Mouse (Mus musculus): ENCODE measurements around the gene Prss58.

The Prss58 gene

GRCm38 (mm10) chr6:40900287-40900686 is at the start of gene Prss58:
TSS of gene Prss58 (minus strand) at chr6:40900387.
- no peaks in the 10 kb centered on the region for H3K36me3 ChIP-seq (ENCODE audit: control insufficient read depth, insufficient read depth, low read length, poor library complexity, severe bottlenecking)
- H3K27me3 ChIP-seq (ENCODE audit: control insufficient read depth, insufficient read depth, low read length, poor library complexity, severe bottlenecking) = no peaks in the 10 kb centered on the region
- no peak for DNase-seq (ENCODE audit: low read depth, low spot score)

- Histone ChIP-seq H3K36me3 (ENCODE audit: control insufficient read depth, insufficient read depth, low read length, poor library complexity, severe bottlenecking) (no peaks in the 10 kb centered on the region), H3K27me3 (ENCODE audit: control insufficient read depth, insufficient read depth, low read length, poor library complexity, severe bottlenecking) (no peaks in the 10 kb centered on the region)
- no peak for DNase-seq (ENCODE audit: low read depth, low spot score)
These were observed 40.3 kb upstream of the Prss58 start, which contains the start of gene 1700074P13Rik for GRCm38 (mm10) chr6:40940457-40940856. TSS of gene 1700074P13Rik (minus strand) at chr6:40940557.

- no peaks in the 10 kb centered on the region for H3K27me3 ChIP-seq (ENCODE audit: control insufficient read depth, insufficient read depth, low read length, poor library complexity, severe bottlenecking)
These were observed 19.8 kb upstream of the Prss58 start for GRCm38 (mm10) chr6:40919954-40920353.

GRCm38 (mm10) chr6:40894716-40895115 is 5.5 kb downstream of the Prss58 start:
- DNase-seq (ENCODE audit: low read depth, low spot score) = no peak
- Histone ChIP-seq H3K27me3 (ENCODE audit: control insufficient read depth, insufficient read depth, low read length, poor library complexity, severe bottlenecking) (no peaks in the 10 kb centered on the region), H3K36me3 (ENCODE audit: control insufficient read depth, insufficient read depth, low read length, poor library complexity, severe bottlenecking) (no peaks in the 10 kb centered on the region)

More at GRCm38 (mm10) chr6:40919954-40920353, 19.8 kb upstream of the Prss58 start:
- no peak for DNase-seq (ENCODE audit: low read depth, low spot score)
- no peaks in the 10 kb centered on the region for H3K36me3 ChIP-seq (ENCODE audit: control insufficient read depth, insufficient read depth, low read length, poor library complexity, severe bottlenecking)

GRCm38 (mm10) chr6:40893577-40893976 is 6.6 kb downstream of the Prss58 start:
- peak; percentile 75 for DNase-seq (ENCODE audit: low read depth, low spot score)

GRCm38 (mm10) chr6:40891754-40892153 is 8.4 kb downstream of the Prss58 start:
- H3K36me3 ChIP-seq (ENCODE audit: control insufficient read depth, insufficient read depth, low read length, poor library complexity, severe bottlenecking) = no peaks in the 10 kb centered on the region
- H3K27me3 ChIP-seq (ENCODE audit: control insufficient read depth, insufficient read depth, low read length, poor library complexity, severe bottlenecking) = no peaks in the 10 kb centered on the region
- no peak for DNase-seq (ENCODE audit: low read depth, low spot score)

More at GRCm38 (mm10) chr6:40893577-40893976, 6.6 kb downstream of the Prss58 start:
- H3K36me3 ChIP-seq (ENCODE audit: control insufficient read depth, insufficient read depth, low read length, poor library complexity, severe bottlenecking) = no peaks in the 10 kb centered on the region
- no peaks in the 10 kb centered on the region for H3K27me3 ChIP-seq (ENCODE audit: control insufficient read depth, insufficient read depth, low read length, poor library complexity, severe bottlenecking)

- Histone ChIP-seq H3K27me3 (ENCODE audit: control insufficient read depth, insufficient read depth, low read length, poor library complexity, severe bottlenecking) (no peaks in the 10 kb centered on the region), H3K36me3 (ENCODE audit: control insufficient read depth, insufficient read depth, low read length, poor library complexity, severe bottlenecking) (no peaks in the 10 kb centered on the region)
- DNase-seq (ENCODE audit: low read depth, low spot score) = no peak
These were observed 9.2 kb downstream of the Prss58 start for GRCm38 (mm10) chr6:40890973-40891372.

GRCm38 (mm10) chr6:40887394-40887793 is 12.8 kb downstream of the Prss58 start, which contains the start of gene Moxd2:
TSS of gene Moxd2 (minus strand) at chr6:40887494.
- no peak for DNase-seq (ENCODE audit: low read depth, low spot score)
- H3K27me3 ChIP-seq (ENCODE audit: control insufficient read depth, insufficient read depth, low read length, poor library complexity, severe bottlenecking) = no peaks in the 10 kb centered on the region

GRCm38 (mm10) chr6:40845283-40845682 is 54.9 kb downstream of the Prss58 start:
- H3K36me3 ChIP-seq (ENCODE audit: control insufficient read depth, insufficient read depth, low read length, poor library complexity, severe bottlenecking) = no peaks in the 10 kb centered on the region
- no peaks in the 10 kb centered on the region for H3K27me3 ChIP-seq (ENCODE audit: control insufficient read depth, insufficient read depth, low read length, poor library complexity, severe bottlenecking)
- no peak for DNase-seq (ENCODE audit: low read depth, low spot score)

More at GRCm38 (mm10) chr6:40887394-40887793, 12.8 kb downstream of the Prss58 start, which contains the start of gene Moxd2:
- no peaks in the 10 kb centered on the region for H3K36me3 ChIP-seq (ENCODE audit: control insufficient read depth, insufficient read depth, low read length, poor library complexity, severe bottlenecking)

All from splenic B cell, adult 2 months (primary cell).